Mouse (Mus musculus) neural tube, embryonic 14.5 days (tissue): ENCODE results near the gene Wsb1. TPM values are rescaled to one million over a fixed set of nuclear protein-coding genes. Genes with fewer than 3 reads are reported as not detected.

Source experiments
- ATAC-seq: fragments of 200-750 bp; cut with Nextera tagmentation; 2 replicates; pipeline ENCODE4 v1.8.0; 2017; ENCODE audit warnings: low read depth, mild to moderate bottlenecking, moderate TSS enrichment, moderate library complexity
- H3K27ac ChIP-seq: fragments of 300-500 bp; sonication (generic); 2 replicates; pipeline ENCODE4 v1.5.1; 2014; ENCODE audit warnings: low read depth, mild to moderate bottlenecking, control low read depth, low read length, moderate library complexity, mixed read lengths
- H3K27me3 ChIP-seq: fragments of 300-500 bp; sonication (generic); 2 replicates; pipeline ENCODE4 v1.6.1; 2014; ENCODE audit warnings: low read length; ENCODE audit not compliant: control insufficient read depth, insufficient read depth
- H3K36me3 ChIP-seq: fragments of 300-500 bp; sonication (generic); 2 replicates; pipeline ENCODE4 v1.6.1; 2014; ENCODE audit warnings: low read length, mixed read lengths; ENCODE audit not compliant: control insufficient read depth, insufficient read depth
- H3K4me1 ChIP-seq: fragments of 300-500 bp; sonication (generic); 2 replicates; pipeline ENCODE4 v1.6.1; 2014; ENCODE audit warnings: low read length; ENCODE audit not compliant: control insufficient read depth, insufficient read depth
- H3K4me2 ChIP-seq: fragments of 300-500 bp; sonication (generic); 2 replicates; pipeline ENCODE4 v1.6.1; 2014; ENCODE audit warnings: mild to moderate bottlenecking, low read depth, low read length, control low read depth
- H3K4me3 ChIP-seq: fragments of 300-500 bp; sonication (generic); 2 replicates; pipeline ENCODE4 v1.5.1; 2014; ENCODE audit warnings: low read depth, low read length, control low read depth, mixed read lengths
- H3K9ac ChIP-seq: fragments of 300-500 bp; sonication (generic); replicated peaks from 2 replicates; pipeline ENCODE4 v1.6.1; 2014; ENCODE audit warnings: low read depth, mild to moderate bottlenecking, control low read depth, low read length, mixed read lengths
- H3K9me3 ChIP-seq: fragments of 300-500 bp; sonication (generic); 2 replicates; pipeline ENCODE4 v1.6.1; 2016; ENCODE audit warnings: low read length; ENCODE audit not compliant: control insufficient read depth
- WGBS: fragments of 180-500 bp; shearing (Covaris S2); extraction: QIAGEN DNeasy Blood & Tissue Kit; methylation state at CpG from one replicate; pipeline ENCODE4 v1.1.7; 2014; 5-methylcytosine and 5-hydroxymethylcytosine counted together
- polyA plus RNA-seq: library from polyadenylated mRNA; unstranded; fragments of >200 nt; fragmentation: Nextera tagmentation; extraction: Ambion mirVana; gene quantifications from 2 replicates; pipeline ENCODE4 v1.2.1, GENCODE M21; 2014

The Wsb1 gene
- polyA plus RNA-seq, 1 experiment from 2014 or later, result 684 TPM

DNA sequence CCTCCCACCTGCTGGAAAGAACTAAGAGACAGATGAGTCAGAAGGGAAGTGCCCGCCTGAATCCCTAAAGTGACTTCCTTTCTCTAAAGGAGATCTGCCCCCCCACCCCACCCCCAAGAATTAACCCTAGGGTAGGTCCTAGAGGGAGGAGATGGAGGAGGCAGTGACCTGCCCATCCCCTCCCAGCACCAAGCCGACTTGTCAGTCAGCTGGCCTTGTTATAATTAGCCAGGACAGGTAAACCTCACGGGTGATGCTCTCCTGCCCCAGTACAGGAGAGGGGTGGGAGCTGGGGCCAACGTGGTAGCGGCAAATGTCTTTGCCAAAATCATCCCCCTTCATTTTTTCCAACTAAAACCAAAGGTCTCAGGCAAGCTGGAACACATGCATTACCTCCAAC is 37.2 kb upstream of the Wsb1 start:
- no peak for ATAC-seq
- H3K9ac ChIP-seq, result no peak overlapping the region
- H3K4me1 ChIP-seq, result peaks cover 6% of the 10 kb centered on the region; the same call in 1 of the 2 replicates
- no peaks in the 10 kb centered on the region for H3K36me3 ChIP-seq
- WGBS, result 74% methylated on average over 5 of the region's 5 CpGs
- H3K9me3 ChIP-seq, result no peaks in the 10 kb centered on the region
- no peak overlapping the region for H3K4me3 ChIP-seq
- no peak overlapping the region for H3K4me2 ChIP-seq
- H3K27me3 ChIP-seq, result no peaks in the 10 kb centered on the region
- H3K27ac ChIP-seq, result no peak overlapping the region

DNA sequence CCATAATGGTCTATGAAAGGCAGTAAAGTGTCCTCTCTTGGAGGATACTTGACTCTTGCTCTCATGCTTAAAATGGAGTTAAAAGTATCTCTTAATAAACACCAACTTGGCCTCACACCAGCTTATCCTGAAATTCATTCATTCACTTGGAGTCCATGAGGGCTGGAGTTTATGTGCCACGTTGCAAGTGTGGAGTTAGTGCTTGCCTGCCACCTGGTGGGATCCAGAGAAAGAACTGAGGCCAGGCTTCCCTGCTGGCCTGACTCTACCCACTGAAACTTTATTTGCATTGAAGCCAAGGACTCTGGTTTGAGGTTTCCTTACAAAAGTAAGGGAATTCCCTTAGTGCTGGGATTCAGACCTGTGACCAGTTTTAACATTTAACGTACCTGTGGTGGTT is 36.0 kb upstream of the Wsb1 start:
- Histone ChIP-seq H3K4me2 (no peak overlapping the region), H3K36me3 (no peaks in the 10 kb centered on the region), H3K4me3 (no peak overlapping the region), H3K27ac (no peak overlapping the region), H3K9me3 (no peaks in the 10 kb centered on the region), H3K4me1 (peaks cover 6% of the 10 kb centered on the region; the same call in 1 of the 2 replicates), H3K27me3 (no peaks in the 10 kb centered on the region), H3K9ac (no peak overlapping the region)
- WGBS, result 50% methylated on average over 2 of the region's 2 CpGs
- ATAC-seq, result no peak

DNA sequence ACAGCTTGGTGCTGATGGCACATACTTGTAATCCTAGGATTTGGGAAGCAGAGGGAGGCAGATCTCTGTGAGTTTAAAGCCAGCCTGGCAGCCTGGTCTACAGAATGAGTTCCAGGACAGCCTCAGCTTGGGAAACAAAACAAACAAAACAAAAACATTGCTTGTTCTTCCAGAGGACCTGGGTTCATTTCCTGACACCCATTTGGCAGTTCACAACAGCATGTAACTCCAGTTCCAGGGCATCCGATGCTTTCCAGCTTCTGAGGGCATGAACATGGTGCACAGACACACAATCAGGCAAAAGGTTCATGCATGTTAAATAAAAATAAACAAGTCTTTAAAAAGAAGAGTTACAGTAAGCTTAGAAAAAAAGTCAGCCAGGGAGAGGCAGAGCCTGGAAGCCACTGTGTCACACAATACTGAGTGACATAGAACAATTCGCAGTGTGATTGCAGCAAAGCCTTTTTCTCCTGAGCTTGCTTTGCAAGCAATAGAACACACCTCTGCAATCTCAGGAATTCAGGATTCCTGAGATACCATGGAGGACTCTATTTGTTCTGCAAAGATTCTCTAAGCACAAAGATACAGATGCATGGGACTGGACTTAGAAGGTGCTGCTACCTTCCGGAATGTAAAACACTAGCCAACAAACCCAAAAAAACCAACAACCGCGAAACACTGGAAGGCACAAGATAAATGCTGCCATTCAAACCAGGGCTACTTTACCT is 34.6 kb upstream of the Wsb1 start:
- H3K4me2 ChIP-seq, result no peak overlapping the region
- H3K4me1 ChIP-seq, result peaks cover 6% of the 10 kb centered on the region; the same call in 1 of the 2 replicates
- WGBS, result 89% methylated on average over 5 of the region's 5 CpGs
- H3K9me3 ChIP-seq, result no peaks in the 10 kb centered on the region
- no peak overlapping the region for H3K27ac ChIP-seq
- H3K4me3 ChIP-seq, result no peak overlapping the region
- H3K27me3 ChIP-seq, result no peaks in the 10 kb centered on the region
- no peaks in the 10 kb centered on the region for H3K36me3 ChIP-seq
- H3K9ac ChIP-seq, result no peak overlapping the region
- ATAC-seq, result no peak

DNA sequence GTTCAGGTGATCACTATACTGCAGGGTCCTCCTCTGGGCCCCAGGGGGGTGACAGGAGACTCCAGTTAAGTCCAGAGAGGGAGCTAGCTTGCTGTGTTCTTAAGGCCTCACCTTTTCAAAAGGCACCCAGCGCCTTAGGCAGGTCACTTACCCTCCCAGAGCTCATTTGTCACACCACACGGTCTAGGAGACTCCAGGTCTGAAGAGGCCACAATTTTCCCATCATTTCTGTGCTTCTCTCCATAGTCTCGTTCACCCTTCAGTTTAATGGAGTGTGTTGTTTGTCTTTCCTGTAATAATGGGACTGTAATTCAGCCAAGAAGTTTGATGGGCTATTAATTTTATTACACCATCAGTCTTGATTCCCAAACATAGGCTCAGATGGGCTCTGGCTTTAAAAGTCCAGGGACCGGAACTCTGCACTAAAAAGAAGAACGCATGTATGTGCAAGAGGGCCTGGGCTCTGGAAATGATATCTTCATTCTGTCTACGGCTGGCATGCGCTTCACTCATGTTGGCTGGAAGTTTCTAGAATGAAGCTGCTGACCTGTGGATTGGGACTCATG is 33.9 kb upstream of the Wsb1 start:
- Histone ChIP-seq H3K9ac (no peak overlapping the region), H3K4me2 (no peak overlapping the region), H3K36me3 (no peaks in the 10 kb centered on the region), H3K4me1 (peaks cover 6% of the 10 kb centered on the region; the same call in 1 of the 2 replicates), H3K9me3 (no peaks in the 10 kb centered on the region), H3K27ac (peak overlapping the region; percentile 60; the same call in 1 of the 2 replicates), H3K4me3 (no peak overlapping the region), H3K27me3 (no peaks in the 10 kb centered on the region)
- ATAC-seq, result no peak; the same call in 1 of the 2 replicates
- WGBS, result 38% methylated on average over 7 of the region's 7 CpGs

- WGBS, result 77% methylated on average over 6 of the region's 6 CpGs
- H3K27ac ChIP-seq, result no peak overlapping the region
- ATAC-seq, result no peak
Measured at GRCm38 (mm10) chr11:79287447-79287846, 33.0 kb upstream of the Wsb1 start.

GRCm38 (mm10) chr11:79286305-79286799 is 31.9 kb upstream of the Wsb1 start:
- H3K27me3 ChIP-seq, result no peaks in the 10 kb centered on the region
- WGBS, result 77% methylated on average over 9 of the region's 9 CpGs
- H3K27ac ChIP-seq, result no peak overlapping the region
- no peaks in the 10 kb centered on the region for H3K9me3 ChIP-seq
- peaks cover 6% of the 10 kb centered on the region; the same call in 1 of the 2 replicates for H3K4me1 ChIP-seq
- no peak overlapping the region for H3K9ac ChIP-seq
- H3K4me2 ChIP-seq, result no peak overlapping the region
- no peaks in the 10 kb centered on the region for H3K36me3 ChIP-seq
- no peak overlapping the region for H3K4me3 ChIP-seq
- no peak for ATAC-seq

More at GRCm38 (mm10) chr11:79287447-79287846, 33.0 kb upstream of the Wsb1 start:
- H3K4me1 ChIP-seq, result peaks cover 6% of the 10 kb centered on the region; the same call in 1 of the 2 replicates
- H3K4me3 ChIP-seq, result no peak overlapping the region
- H3K9me3 ChIP-seq, result no peaks in the 10 kb centered on the region
- H3K4me2 ChIP-seq, result no peak overlapping the region
- H3K27me3 ChIP-seq, result no peaks in the 10 kb centered on the region
- no peaks in the 10 kb centered on the region for H3K36me3 ChIP-seq
- no peak overlapping the region for H3K9ac ChIP-seq

DNA sequence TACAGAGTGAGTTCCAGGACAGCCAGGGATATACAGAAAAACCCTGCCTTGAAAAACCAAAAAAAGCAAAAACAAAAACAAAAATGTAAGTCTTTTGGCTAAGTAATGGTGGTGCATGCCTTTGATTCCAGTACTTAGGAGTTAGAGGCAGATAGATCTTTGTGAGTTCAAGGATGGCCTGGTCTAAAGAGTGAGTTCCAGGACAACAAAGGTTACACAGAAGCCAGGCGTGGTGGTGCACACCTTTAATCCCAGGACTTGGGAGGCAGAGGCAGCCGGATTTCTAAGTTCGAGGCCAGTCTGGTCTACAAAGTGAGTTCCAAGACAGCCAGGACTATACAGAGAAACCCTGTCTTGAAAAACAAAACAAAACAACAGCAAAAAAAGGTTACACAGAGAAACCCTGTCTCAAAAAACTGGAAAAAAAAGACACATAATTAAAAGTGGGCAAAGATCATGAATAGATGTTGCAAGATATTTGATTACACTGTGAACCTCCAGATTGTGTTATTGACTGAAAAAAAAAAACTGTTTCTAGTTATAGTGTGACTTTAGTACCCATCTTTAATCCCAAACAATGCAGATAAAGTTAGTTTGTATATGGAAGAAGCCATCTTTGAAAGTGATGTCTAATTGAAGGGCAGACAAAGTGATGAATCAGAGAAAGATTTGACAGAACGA is 29.0 kb upstream of the Wsb1 start:
- Histone ChIP-seq H3K9me3 (no peaks in the 10 kb centered on the region), H3K4me3 (no peak overlapping the region), H3K4me2 (no peak overlapping the region), H3K4me1 (peaks cover 6% of the 10 kb centered on the region; the same call in 1 of the 2 replicates), H3K36me3 (no peaks in the 10 kb centered on the region), H3K27me3 (no peaks in the 10 kb centered on the region), H3K9ac (no peak overlapping the region), H3K27ac (no peak overlapping the region)
- WGBS, result 94% methylated on average over 4 of the region's 4 CpGs
- no peak for ATAC-seq

DNA sequence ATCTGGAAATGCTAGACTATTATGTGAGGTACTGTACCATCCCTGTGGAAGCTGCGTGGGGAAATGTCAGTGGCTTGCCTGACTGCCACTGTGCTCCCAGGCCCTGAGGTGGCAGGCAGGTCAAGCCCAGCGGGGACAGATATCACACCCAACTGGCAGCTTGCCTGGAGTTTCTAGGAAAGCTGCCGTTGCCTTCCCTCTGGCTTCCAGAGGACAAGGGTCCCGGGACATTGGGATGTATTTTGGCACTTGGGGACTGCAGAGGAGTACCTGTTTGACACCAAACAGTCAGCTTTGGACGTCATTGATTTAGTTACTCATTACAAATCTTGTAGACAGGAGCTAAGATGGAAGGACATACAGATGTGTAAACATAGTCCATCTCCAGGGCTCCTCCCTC is 26.9 kb upstream of the Wsb1 start:
- Histone ChIP-seq H3K4me2 (no peak overlapping the region), H3K9ac (no peak overlapping the region), H3K27me3 (no peaks in the 10 kb centered on the region), H3K27ac (no peak overlapping the region), H3K4me3 (no peak overlapping the region), H3K4me1 (no peaks in the 10 kb centered on the region), H3K9me3 (no peaks in the 10 kb centered on the region), H3K36me3 (no peaks in the 10 kb centered on the region)
- WGBS, result 76% methylated on average over 5 of the region's 5 CpGs
- no peak for ATAC-seq
